Mouse (Mus musculus) kidney, embryonic 16.5 days (tissue): ENCODE measurements around the gene Sult5a1. TPM values are rescaled to one million over a fixed set of nuclear protein-coding genes. Genes with fewer than 3 reads are reported as not detected.

ENCODE experiments used
- microRNA-seq: library from miRNA; unstranded; fragments of <30 nt; microRNA quantifications from one replicate; pipeline ENCODE4, GENCODE M21; 2016
- polyA plus RNA-seq: library from polyadenylated mRNA; unstranded; fragments of >200 nt; fragmentation: Nextera tagmentation; extraction: Ambion mirVana; gene quantifications from 2 replicates; pipeline ENCODE4 v1.2.1, GENCODE M21; 2015

Sult5a1 gene
- polyA plus RNA-seq, 1 experiment from 2014 or later: 12.6 TPM

Small RNA genes lying within 50 kb of the gene (microRNA-seq; reads per million reads assigned to microRNA genes)
- gene Mir7079 (not detected), gene Mir7080 (not detected)

Other genes with a start within 250 kb of the Sult5a1 start
- 25.6 and 30.4 TPM in 2 replicates for gene Ankrd11, start 116.0 kb downstream of the Sult5a1 start, polyA plus RNA-seq
- gene Spg7, start 95.4 kb downstream of the Sult5a1 start, polyA plus RNA-seq: 56.6 and 59.1 TPM in 2 replicates
- 1,084 and 1,349 TPM in 2 replicates for gene Rpl13, start 56.0 kb downstream of the Sult5a1 start, polyA plus RNA-seq
- gene Cpne7, start 40.9 kb downstream of the Sult5a1 start, polyA plus RNA-seq: 1.8 and 2.1 TPM in 2 replicates
- gene Dpep1, start 27.9 kb upstream of the Sult5a1 start, polyA plus RNA-seq: 9.6 and 11.8 TPM in 2 replicates
- gene Chmp1a, start 54.4 kb upstream of the Sult5a1 start, polyA plus RNA-seq: 138 and 147 TPM in 2 replicates
- 5.2 and 7.4 TPM in 2 replicates for gene Spata33, start 54.5 kb upstream of the Sult5a1 start, polyA plus RNA-seq
- gene Cdk10, start 66.5 kb upstream of the Sult5a1 start, polyA plus RNA-seq: 39.8 and 40.1 TPM in 2 replicates
- gene Spata2l, start 77.9 kb upstream of the Sult5a1 start, polyA plus RNA-seq: 7.5 and 8.9 TPM in 2 replicates
- 26.7 and 28.5 TPM in 2 replicates for gene Zfp276, start 95.9 kb upstream of the Sult5a1 start, polyA plus RNA-seq
- gene Vps9d1, start 96.0 kb upstream of the Sult5a1 start, polyA plus RNA-seq: 25.8 and 31.7 TPM in 2 replicates
- 36.6 and 43.8 TPM in 2 replicates for gene Fanca, start 160.3 kb upstream of the Sult5a1 start, polyA plus RNA-seq
- gene Spire2, start 174.4 kb upstream of the Sult5a1 start, polyA plus RNA-seq: 4.9 and 5.4 TPM in 2 replicates
- gene Tcf25, start 215.4 kb upstream of the Sult5a1 start, polyA plus RNA-seq: 168 and 175 TPM in 2 replicates
- not detected in 2 replicates for gene Mc1r, start 248.8 kb upstream of the Sult5a1 start, polyA plus RNA-seq